Mouse (Mus musculus) C2C12 (cell line): ENCODE results near the gene Olfr958. TPM values are rescaled to one million over a fixed set of nuclear protein-coding genes. Genes with fewer than 3 reads are reported as not detected.

Source experiments
- H3K27me3 ChIP-seq: one replicate; pipeline ENCODE4 v1.6.1; 2011; ENCODE audit not compliant: control insufficient read depth, insufficient read depth, insufficient read length
- H3K36me3 ChIP-seq: one replicate; pipeline ENCODE4 v1.6.1; 2011; ENCODE audit not compliant: control insufficient read depth, insufficient read depth
- H3K4me3 ChIP-seq: one replicate; pipeline ENCODE4 v1.5.1; 2011; ENCODE audit warnings: mild to moderate bottlenecking, control low read depth; ENCODE audit not compliant: poor library complexity, insufficient read depth, severe bottlenecking
- H3K79me2 ChIP-seq: one replicate; pipeline ENCODE4 v1.6.1; 2011; ENCODE audit not compliant: control insufficient read depth, insufficient read depth
- H3K79me3 ChIP-seq: one replicate; pipeline ENCODE4 v1.6.1; 2011; ENCODE audit warnings: low read depth, control low read depth
- H3ac ChIP-seq: one replicate; pipeline ENCODE3; 2011; ENCODE audit warnings: low read depth; ENCODE audit not compliant: control insufficient read depth, insufficient read length
- CEBPB ChIP-seq: IDR thresholded peaks from one replicate; pipeline ENCODE4 v1.6.1; 2011; ENCODE audit warnings: low read depth, mild to moderate bottlenecking, control low read depth, moderate library complexity
- CTCF ChIP-seq: IDR thresholded peaks from one replicate; pipeline ENCODE4 v1.5.1; 2011; ENCODE audit not compliant: control insufficient read depth, insufficient read depth, insufficient read length
- FOSL1 ChIP-seq: IDR thresholded peaks from one replicate; pipeline ENCODE4 v1.8.0; 2011; ENCODE audit warnings: mild to moderate bottlenecking, low read length; ENCODE audit not compliant: poor library complexity, insufficient read depth, severe bottlenecking
- MAX ChIP-seq: IDR thresholded peaks from one replicate; pipeline ENCODE4 v1.6.1; 2011; ENCODE audit warnings: mild to moderate bottlenecking, control low read depth
- MYOD1 ChIP-seq: IDR thresholded peaks from one replicate; pipeline ENCODE4 v1.6.1; 2011; ENCODE audit warnings: low read depth; ENCODE audit not compliant: control insufficient read depth, insufficient read length
- MYOG ChIP-seq: IDR thresholded peaks from one replicate; pipeline ENCODE4 v1.6.1; 2011; ENCODE audit not compliant: control insufficient read depth, insufficient read length; ENCODE audit errors: extremely low read depth
- USF1 ChIP-seq: IDR thresholded peaks from one replicate; pipeline ENCODE4 v1.6.1; 2011; ENCODE audit warnings: low read depth, mild to moderate bottlenecking, control low read depth, moderate library complexity
- polyA plus RNA-seq: library from polyadenylated mRNA; unstranded; fragments of >200 nt; fragmentation: generic; extraction: Trizol; gene quantifications from one replicate; pipeline ENCODE4 v1.2.1, GENCODE M21; 2012; ENCODE audit warnings: missing spikeins

The Olfr958 gene
- polyA plus RNA-seq, 1 experiment = not detected

DNA sequence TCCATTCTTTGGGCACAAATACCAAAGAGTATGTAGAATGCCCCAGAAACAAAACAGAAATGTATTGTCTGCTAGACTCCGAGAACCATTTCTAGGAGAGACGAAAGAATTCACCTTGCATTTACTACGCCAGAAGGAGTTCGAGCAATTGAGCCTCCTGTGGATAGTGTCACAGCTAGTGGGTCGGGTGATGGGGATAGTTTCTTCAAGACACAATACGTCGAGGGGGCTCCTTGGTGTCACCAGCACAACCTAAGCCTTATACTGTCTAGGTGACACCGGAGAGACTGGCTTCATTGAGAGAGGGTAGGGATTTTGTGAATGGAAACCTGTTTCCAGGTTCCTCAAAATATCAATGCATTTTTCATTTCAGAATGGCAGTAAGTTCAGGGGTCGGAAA lies 44.4 kb downstream of the Olfr958 start:
- no peak for TF ChIP-seq FOSL1
- no peak for TF ChIP-seq MYOD1
- TF ChIP-seq USF1 = no peak
- TF ChIP-seq MYOG = no peak
- no peak for TF ChIP-seq MAX
- TF ChIP-seq CEBPB = no peak
- TF ChIP-seq CTCF = no peak
- Histone ChIP-seq H3K79me3 (no peaks in the 10 kb centered on the region), H3K79me2 (no peaks in the 10 kb centered on the region), H3ac (no peak overlapping the region), H3K4me3 (no peak overlapping the region), H3K36me3 (no peaks in the 10 kb centered on the region), H3K27me3 (no peaks in the 10 kb centered on the region)

GRCm38 (mm10) chr9:39508998-39509397 lies 44.9 kb downstream of the Olfr958 start:
- Histone ChIP-seq H3K27me3 (no peaks in the 10 kb centered on the region), H3K36me3 (no peaks in the 10 kb centered on the region), H3K79me3 (no peaks in the 10 kb centered on the region), H3K79me2 (no peaks in the 10 kb centered on the region), H3K4me3 (no peak overlapping the region), H3ac (no peak overlapping the region)
- TF ChIP-seq CTCF (no peak), MYOG (no peak), FOSL1 (no peak), MAX (no peak), USF1 (no peak), MYOD1 (no peak), CEBPB (no peak)

Other genes starting within 250 kb of the Olfr958 start
- gene Olfr948, start 228.0 kb downstream of the Olfr958 start, polyA plus RNA-seq = not detected
- gene Olfr951, start 166.6 kb downstream of the Olfr958 start, polyA plus RNA-seq = not detected
- gene Olfr952, start 126.9 kb downstream of the Olfr958 start, polyA plus RNA-seq = not detected
- not detected for gene Olfr954, start 97.4 kb downstream of the Olfr958 start, polyA plus RNA-seq
- gene Olfr955, start 82.1 kb downstream of the Olfr958 start, polyA plus RNA-seq = not detected
- gene Olfr44, start 60.1 kb downstream of the Olfr958 start, polyA plus RNA-seq = not detected
- not detected for gene Olfr957, start 38.2 kb downstream of the Olfr958 start, polyA plus RNA-seq
- not detected for gene Olfr959, start 21.5 kb upstream of the Olfr958 start, polyA plus RNA-seq
- gene AW551984, start 50.3 kb upstream of the Olfr958 start, polyA plus RNA-seq = not detected
- gene Olfr148, start 56.6 kb upstream of the Olfr958 start, polyA plus RNA-seq = not detected
- gene Olfr960, start 67.3 kb upstream of the Olfr958 start, polyA plus RNA-seq = not detected
- not detected for gene Olfr961, start 91.0 kb upstream of the Olfr958 start, polyA plus RNA-seq
- not detected for gene Olfr963, start 113.2 kb upstream of the Olfr958 start, polyA plus RNA-seq
- 0.04 TPM for gene Olfr149, start 153.1 kb upstream of the Olfr958 start, polyA plus RNA-seq
- not detected for gene Olfr965, start 157.3 kb upstream of the Olfr958 start, polyA plus RNA-seq
- gene Olfr150, start 176.9 kb upstream of the Olfr958 start, polyA plus RNA-seq = not detected
- gene Olfr967, start 192.2 kb upstream of the Olfr958 start, polyA plus RNA-seq = not detected
- gene Olfr968, start 229.2 kb upstream of the Olfr958 start, polyA plus RNA-seq = not detected
- gene Olfr969, start 236.9 kb upstream of the Olfr958 start, polyA plus RNA-seq = not detected